Mouse (Mus musculus) heart, postnatal 0 days (tissue): ENCODE results near the gene Rbfox2.

Source experiments
- CTCF ChIP-seq: IDR thresholded peaks from 2 replicates; pipeline ENCODE4 v1.5.1; 2016; ENCODE audit warnings: antibody characterized with exemption, control low read depth, low read depth
- EP300 ChIP-seq: IDR thresholded peaks from 2 replicates; pipeline ENCODE4 v1.6.1; 2016; ENCODE audit warnings: antibody characterized with exemption, low read depth

DNA sequence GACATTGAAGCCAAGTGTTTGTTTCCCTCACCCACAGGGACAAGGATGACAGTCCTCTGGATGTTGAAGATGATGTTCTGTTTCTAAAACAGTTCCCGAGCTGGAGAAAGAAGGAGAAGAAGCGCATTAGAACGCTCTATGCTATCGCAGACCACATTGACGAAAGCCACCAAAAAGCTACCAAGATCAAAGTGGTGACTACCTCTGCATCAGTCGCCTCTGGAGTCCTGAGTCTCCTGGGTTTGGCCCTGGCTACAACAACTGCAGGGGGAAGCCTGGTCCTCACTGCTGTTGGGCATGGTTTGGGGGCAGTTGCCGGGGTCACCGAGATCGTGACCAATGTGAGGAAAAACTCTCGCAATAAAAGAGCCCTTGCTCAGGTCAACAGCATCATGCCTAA, 256.2 kb downstream of the Rbfox2 start, which contains the start of gene Mb:
- TF ChIP-seq EP300 (no peak), CTCF (no peak)
